Mouse (Mus musculus): Measurements from ENCODE around the gene Gm20388. TPM values are rescaled to one million over a fixed set of nuclear protein-coding genes. Genes with fewer than 3 reads are reported as not detected.

Gm20388 gene
- polyA plus RNA-seq, 1 experiment from 2014 or later = not detected

DNA sequence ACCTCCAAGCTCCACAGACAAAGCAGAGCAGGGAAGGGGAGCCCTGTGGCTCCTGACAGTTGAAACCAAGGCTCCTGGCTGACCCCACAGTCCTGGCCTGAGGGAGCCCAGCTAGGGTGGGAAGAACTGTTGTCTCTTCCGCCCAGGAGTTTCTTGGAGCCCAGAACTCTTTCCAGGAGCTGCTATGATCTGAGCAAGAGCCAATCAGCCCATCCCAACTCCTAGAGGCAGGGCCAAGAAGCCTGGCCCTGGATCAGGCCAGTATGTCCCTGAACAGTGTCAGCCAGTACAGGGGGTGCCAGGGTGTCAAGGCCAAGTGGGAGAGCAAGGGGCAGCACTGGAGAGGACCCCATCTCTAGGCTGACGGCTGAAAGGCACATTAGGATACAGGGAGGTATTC is 2401.9 kb downstream of the Gm20388 start:
- Histone ChIP-seq H3K9ac (ENCODE audit: low read length) (no peak overlapping the region), H3K4me2 (no peak overlapping the region), H3K4me1 (ENCODE audit: control insufficient read depth, insufficient read depth, low read length) (no peaks in the 10 kb centered on the region; the same call in 1 of the 2 replicates), H3K27ac (ENCODE audit: low read depth, low read length) (no peak overlapping the region), H3K9me3 (ENCODE audit: control insufficient read depth, low read length) (no peaks in the 10 kb centered on the region), H3K36me3 (ENCODE audit: control insufficient read depth, insufficient read depth, low read length) (no peaks in the 10 kb centered on the region), H3K27me3 (ENCODE audit: control insufficient read depth, insufficient read depth, low read length) (no peaks in the 10 kb centered on the region), H3K4me3 (ENCODE audit: low read depth, low read length) (no peak overlapping the region)
- DNase-seq (ENCODE audit: low spot score, missing footprints) (no peak), ATAC-seq (ENCODE audit: low FRiP score) (no peak)
- 73% methylated on average over 2 of the region's 2 CpGs for WGBS

DNA sequence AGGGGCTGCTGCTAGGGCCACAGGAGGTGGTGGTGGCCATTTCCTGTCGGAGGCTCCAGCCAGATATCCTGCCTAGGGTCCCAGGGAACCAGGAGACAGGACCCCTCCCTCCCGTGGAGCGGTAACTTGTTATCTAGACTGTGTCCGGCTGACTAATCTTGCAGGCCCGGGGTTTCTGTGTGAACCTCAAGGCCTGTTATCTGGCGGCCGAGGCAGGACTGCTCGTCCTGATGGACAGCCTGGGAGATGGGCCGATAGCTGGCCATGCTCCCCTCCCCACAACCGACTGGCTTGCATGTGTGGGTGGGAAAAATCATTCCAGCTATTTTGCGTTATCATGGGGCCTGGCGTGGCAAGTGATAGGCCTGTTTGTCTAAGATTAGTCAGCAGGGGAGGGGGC is 2402.7 kb downstream of the Gm20388 start:
- ATAC-seq (ENCODE audit: low FRiP score) (no peak), DNase-seq (ENCODE audit: low spot score, missing footprints) (no peak)
- Histone ChIP-seq H3K27me3 (ENCODE audit: control insufficient read depth, insufficient read depth, low read length) (no peaks in the 10 kb centered on the region), H3K27ac (ENCODE audit: low read depth, low read length) (no peak overlapping the region), H3K9me3 (ENCODE audit: control insufficient read depth, low read length) (no peaks in the 10 kb centered on the region), H3K4me1 (ENCODE audit: control insufficient read depth, insufficient read depth, low read length) (peaks cover 3% of the 10 kb centered on the region; the same call in 1 of the 2 replicates), H3K9ac (ENCODE audit: low read length) (no peak overlapping the region), H3K36me3 (ENCODE audit: control insufficient read depth, insufficient read depth, low read length) (no peaks in the 10 kb centered on the region), H3K4me2 (no peak overlapping the region), H3K4me3 (ENCODE audit: low read depth, low read length) (no peak overlapping the region)
- 69% methylated on average over 12 of the region's 12 CpGs for WGBS

DNA sequence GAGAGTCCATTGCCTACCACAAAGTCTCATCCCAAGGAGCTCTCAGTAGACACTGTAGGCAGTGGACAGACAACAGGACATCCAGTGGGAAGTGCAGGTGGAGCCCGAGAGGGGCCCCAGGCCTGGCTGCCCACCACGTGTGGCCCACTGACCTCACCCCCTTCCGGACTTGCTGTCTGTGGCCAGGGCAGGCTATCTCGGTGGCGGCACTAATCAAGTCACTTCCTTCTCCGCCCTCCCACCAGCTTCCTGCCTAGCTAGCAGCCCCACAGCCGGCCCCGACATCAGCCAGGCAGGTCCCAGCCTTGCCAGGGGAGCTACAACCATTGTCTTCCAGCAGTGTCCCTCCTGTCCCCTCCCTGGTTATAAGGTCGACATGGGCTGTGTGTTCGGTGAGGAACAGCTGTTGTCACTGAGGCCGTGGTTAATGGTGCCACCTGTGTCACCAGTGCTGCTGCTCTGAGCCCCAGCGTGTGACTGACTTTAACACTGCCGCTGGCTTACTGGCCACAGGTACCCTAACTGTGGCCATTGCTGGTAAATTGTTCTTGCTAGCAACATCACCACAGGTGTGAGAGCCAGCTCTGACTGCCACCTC is 2404.4 kb downstream of the Gm20388 start:
- Histone ChIP-seq H3K4me2 (no peak overlapping the region), H3K9ac (ENCODE audit: low read length) (no peak overlapping the region), H3K4me1 (ENCODE audit: control insufficient read depth, insufficient read depth, low read length) (peaks cover 3% of the 10 kb centered on the region; the same call in 1 of the 2 replicates), H3K27me3 (ENCODE audit: control insufficient read depth, insufficient read depth, low read length) (no peaks in the 10 kb centered on the region), H3K27ac (ENCODE audit: low read depth, low read length) (no peak overlapping the region), H3K9me3 (ENCODE audit: control insufficient read depth, low read length) (no peaks in the 10 kb centered on the region), H3K36me3 (ENCODE audit: control insufficient read depth, insufficient read depth, low read length) (no peaks in the 10 kb centered on the region), H3K4me3 (ENCODE audit: low read depth, low read length) (no peak overlapping the region)
- 70% methylated on average over 13 of the region's 13 CpGs for WGBS
- no peak for ATAC-seq (ENCODE audit: low FRiP score)
- no peak for DNase-seq (ENCODE audit: low spot score, missing footprints)

DNA sequence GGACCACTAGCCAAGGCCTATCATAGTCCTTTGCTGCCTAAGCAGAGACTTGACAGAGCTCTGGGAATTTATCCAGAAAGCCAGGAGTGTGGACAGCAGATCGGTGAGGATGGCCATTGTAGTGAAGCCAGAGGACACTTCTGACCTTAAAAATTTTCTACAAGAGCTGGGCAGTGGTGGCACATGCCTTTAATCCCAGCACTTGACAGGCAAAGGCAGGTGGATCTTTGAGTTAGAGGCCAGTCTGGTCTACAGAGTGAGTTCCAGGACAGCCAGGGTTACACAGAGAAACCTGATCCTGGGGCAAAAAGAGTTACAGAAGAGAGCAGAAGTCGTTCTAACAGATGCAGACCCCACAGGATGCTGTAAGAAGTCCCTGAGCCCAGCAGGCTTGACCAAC is 2405.8 kb downstream of the Gm20388 start:
- Histone ChIP-seq H3K36me3 (ENCODE audit: control insufficient read depth, insufficient read depth, low read length) (no peaks in the 10 kb centered on the region), H3K4me1 (ENCODE audit: control insufficient read depth, insufficient read depth, low read length) (peaks cover 3% of the 10 kb centered on the region; the same call in 1 of the 2 replicates), H3K9me3 (ENCODE audit: control insufficient read depth, low read length) (no peaks in the 10 kb centered on the region), H3K27me3 (ENCODE audit: control insufficient read depth, insufficient read depth, low read length) (no peaks in the 10 kb centered on the region), H3K4me3 (ENCODE audit: low read depth, low read length) (no peak overlapping the region), H3K9ac (ENCODE audit: low read length) (no peak overlapping the region), H3K27ac (ENCODE audit: low read depth, low read length) (no peak overlapping the region), H3K4me2 (no peak overlapping the region)
- WGBS = 67% methylated on average over 2 of the region's 2 CpGs
- no peak for DNase-seq (ENCODE audit: low spot score, missing footprints)
- no peak for ATAC-seq (ENCODE audit: low FRiP score)

DNA sequence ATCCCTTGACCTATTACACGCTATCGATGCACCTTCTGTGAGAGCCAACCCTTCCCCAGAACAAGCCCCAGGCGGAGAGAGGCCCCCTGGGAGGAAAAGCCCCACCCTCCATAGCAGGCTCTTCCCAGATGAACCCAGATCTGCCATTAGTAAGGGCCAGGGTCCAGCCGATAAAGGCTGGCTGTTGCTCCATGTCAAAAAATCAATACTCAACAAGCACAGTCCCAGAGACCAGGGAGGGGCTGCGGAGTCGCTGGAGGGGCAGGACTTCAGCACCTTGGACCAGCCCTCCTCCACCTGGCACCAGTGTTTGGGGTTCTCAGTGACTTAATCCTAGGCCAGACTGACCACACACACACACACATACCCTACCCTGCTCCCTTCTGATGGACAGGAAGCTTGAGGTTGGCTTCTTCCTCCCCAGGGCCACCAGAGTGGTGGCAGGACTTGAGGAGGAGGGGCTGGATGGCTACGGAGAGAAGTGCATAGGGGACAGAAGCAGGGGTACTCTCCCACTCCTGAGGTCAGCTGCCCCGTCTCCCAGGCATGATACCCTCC is 2407.4 kb downstream of the Gm20388 start:
- H3K27me3 ChIP-seq (ENCODE audit: control insufficient read depth, insufficient read depth, low read length) = no peaks in the 10 kb centered on the region
- 51% methylated on average over 8 of the region's 8 CpGs for WGBS

DNA sequence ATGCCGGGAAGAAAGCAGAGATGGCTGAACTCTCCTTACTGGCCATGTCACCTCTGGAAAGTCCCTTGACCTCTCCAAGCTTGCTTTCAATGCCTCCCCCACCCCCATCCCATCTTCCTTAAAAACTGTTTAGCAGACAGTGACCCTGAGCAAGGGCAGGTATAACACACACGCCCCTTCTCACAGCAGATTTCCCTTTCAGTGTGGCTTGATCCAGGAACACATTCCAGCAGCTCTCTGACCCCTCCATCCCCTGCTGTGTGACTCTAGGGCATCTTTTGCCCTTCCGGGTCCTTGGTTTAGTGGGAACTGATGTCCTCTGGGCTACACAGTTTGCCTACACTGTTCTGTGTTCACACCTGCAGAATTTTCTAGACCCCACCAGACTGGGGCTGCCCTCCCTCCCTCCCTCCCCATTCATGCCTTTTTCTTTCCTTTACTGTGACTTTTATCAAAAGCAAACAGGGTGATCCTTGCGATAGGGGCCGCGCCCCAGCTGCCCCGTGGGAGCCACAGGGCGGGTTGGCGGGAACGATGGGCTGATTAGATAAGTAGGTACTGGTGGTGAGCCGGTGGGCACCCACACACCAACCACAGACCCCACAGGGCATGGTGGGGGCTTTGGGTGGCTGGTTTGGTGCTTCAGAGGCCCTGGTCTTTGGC is 2408.5 kb downstream of the Gm20388 start:
- Histone ChIP-seq H3K9me3 (ENCODE audit: control insufficient read depth, low read length) (no peaks in the 10 kb centered on the region), H3K27me3 (ENCODE audit: control insufficient read depth, insufficient read depth, low read length) (no peaks in the 10 kb centered on the region), H3K4me3 (ENCODE audit: low read depth, low read length) (no peak overlapping the region), H3K9ac (ENCODE audit: low read length) (no peak overlapping the region), H3K4me1 (ENCODE audit: control insufficient read depth, insufficient read depth, low read length) (peaks cover 12% of the 10 kb centered on the region), H3K4me2 (no peak overlapping the region), H3K27ac (ENCODE audit: low read depth, low read length) (no peak overlapping the region), H3K36me3 (ENCODE audit: control insufficient read depth, insufficient read depth, low read length) (no peaks in the 10 kb centered on the region)
- no peak for ATAC-seq (ENCODE audit: low FRiP score)
- WGBS = 75% methylated on average over 11 of the region's 11 CpGs
- DNase-seq (ENCODE audit: low spot score, missing footprints) = no peak

More for the DNA sequence above, 2407.4 kb downstream of the Gm20388 start:
- Histone ChIP-seq H3K9ac (ENCODE audit: low read length) (no peak overlapping the region), H3K9me3 (ENCODE audit: control insufficient read depth, low read length) (no peaks in the 10 kb centered on the region), H3K4me2 (no peak overlapping the region), H3K27ac (ENCODE audit: low read depth, low read length) (no peak overlapping the region), H3K4me1 (ENCODE audit: control insufficient read depth, insufficient read depth, low read length) (peaks cover 3% of the 10 kb centered on the region; the same call in 1 of the 2 replicates), H3K4me3 (ENCODE audit: low read depth, low read length) (no peak overlapping the region), H3K36me3 (ENCODE audit: control insufficient read depth, insufficient read depth, low read length) (no peaks in the 10 kb centered on the region)
- no peak for DNase-seq (ENCODE audit: low spot score, missing footprints)
- ATAC-seq (ENCODE audit: low FRiP score) = no peak

DNA sequence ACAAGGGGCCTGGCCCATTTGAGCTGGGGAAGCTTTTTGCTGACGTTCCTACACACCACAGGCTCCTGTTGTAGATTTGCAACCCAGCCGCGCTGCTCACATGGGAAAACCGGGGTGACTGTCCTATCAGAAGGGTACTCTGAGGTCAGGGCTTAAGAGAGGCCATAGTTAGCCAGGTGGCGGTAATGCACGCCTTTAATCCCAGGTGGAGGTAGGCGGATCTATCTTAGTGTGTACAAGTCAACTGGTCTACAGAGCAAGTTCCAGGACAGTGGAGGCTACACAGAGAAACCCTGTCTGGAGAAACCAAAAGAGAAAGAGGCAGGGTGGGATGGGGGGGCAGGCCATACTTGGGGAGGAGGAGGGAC is 2409.1 kb downstream of the Gm20388 start:
- Histone ChIP-seq H3K27ac (ENCODE audit: low read depth, low read length) (no peak overlapping the region), H3K36me3 (ENCODE audit: control insufficient read depth, insufficient read depth, low read length) (no peaks in the 10 kb centered on the region), H3K4me2 (no peak overlapping the region), H3K4me1 (ENCODE audit: control insufficient read depth, insufficient read depth, low read length) (peaks cover 14% of the 10 kb centered on the region), H3K4me3 (ENCODE audit: low read depth, low read length) (no peak overlapping the region), H3K9ac (ENCODE audit: low read length) (no peak overlapping the region), H3K9me3 (ENCODE audit: control insufficient read depth, low read length) (no peaks in the 10 kb centered on the region), H3K27me3 (ENCODE audit: control insufficient read depth, insufficient read depth, low read length) (no peaks in the 10 kb centered on the region)
- WGBS = 76% methylated on average over 7 of the region's 7 CpGs
- DNase-seq (ENCODE audit: low spot score, missing footprints) = no peak
- ATAC-seq (ENCODE audit: low FRiP score) = no peak

DNA sequence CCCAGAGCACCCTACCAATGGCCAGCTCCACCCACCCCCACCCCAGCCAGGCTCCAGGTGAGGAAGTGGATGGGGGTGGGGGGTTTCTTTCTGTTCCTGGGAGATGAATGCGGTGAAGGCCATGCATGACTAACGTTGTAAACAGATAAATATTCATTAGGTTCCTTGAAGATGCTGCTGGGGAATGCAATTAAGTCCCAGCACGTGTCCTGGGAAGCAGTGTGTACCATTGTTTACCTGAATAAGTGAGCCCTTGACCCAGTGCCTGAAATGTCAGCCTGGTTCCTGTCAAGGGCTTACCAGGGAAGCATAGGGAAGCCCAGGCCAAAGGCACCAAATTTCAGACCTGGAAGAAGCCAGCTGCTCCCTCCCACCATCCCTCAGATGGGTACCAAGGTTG is 2409.9 kb downstream of the Gm20388 start:
- DNase-seq (ENCODE audit: low spot score, missing footprints) (no peak), ATAC-seq (ENCODE audit: low FRiP score) (no peak)
- Histone ChIP-seq H3K9ac (ENCODE audit: low read length) (no peak overlapping the region), H3K4me1 (ENCODE audit: control insufficient read depth, insufficient read depth, low read length) (peaks cover 14% of the 10 kb centered on the region), H3K4me3 (ENCODE audit: low read depth, low read length) (no peak overlapping the region), H3K36me3 (ENCODE audit: control insufficient read depth, insufficient read depth, low read length) (no peaks in the 10 kb centered on the region), H3K27ac (ENCODE audit: low read depth, low read length) (no peak overlapping the region), H3K27me3 (ENCODE audit: control insufficient read depth, insufficient read depth, low read length) (peaks cover 3% of the 10 kb centered on the region; the same call in 1 of the 2 replicates), H3K9me3 (ENCODE audit: control insufficient read depth, low read length) (no peaks in the 10 kb centered on the region), H3K4me2 (no peak overlapping the region)
- WGBS = 12% methylated on average over 3 of the region's 3 CpGs

DNA sequence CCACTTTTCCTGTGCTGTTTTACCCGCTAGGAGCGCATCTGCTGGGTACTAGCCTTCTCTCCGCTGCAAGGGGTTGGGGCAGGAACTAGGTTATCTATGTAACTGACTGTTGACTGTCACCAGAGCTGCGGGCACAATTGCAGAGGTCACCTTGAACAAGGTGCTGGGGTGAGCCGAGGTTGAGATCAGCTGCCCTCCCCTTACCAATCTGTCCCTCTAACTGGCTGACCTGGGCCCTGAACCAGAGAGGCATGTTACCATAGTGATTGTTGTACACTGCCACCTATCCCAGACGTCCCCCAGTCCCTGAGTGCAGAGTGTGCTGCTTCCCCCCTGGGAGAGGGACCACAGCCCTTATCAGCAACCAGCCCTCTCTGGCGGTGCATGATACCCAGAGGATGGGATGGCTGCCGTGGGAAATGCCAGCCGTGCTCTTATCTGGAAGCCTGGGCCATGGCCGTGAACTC is 2410.8 kb downstream of the Gm20388 start:
- H3K9ac ChIP-seq (ENCODE audit: low read length) = no peak overlapping the region
- DNase-seq (ENCODE audit: low spot score, missing footprints) (no peak), ATAC-seq (ENCODE audit: low FRiP score) (no peak)
- peaks cover 3% of the 10 kb centered on the region; the same call in 1 of the 2 replicates for H3K27me3 ChIP-seq (ENCODE audit: control insufficient read depth, insufficient read depth, low read length)
- H3K4me3 ChIP-seq (ENCODE audit: low read depth, low read length) = no peak overlapping the region
- no peaks in the 10 kb centered on the region for H3K36me3 ChIP-seq (ENCODE audit: control insufficient read depth, insufficient read depth, low read length)
- H3K9me3 ChIP-seq (ENCODE audit: control insufficient read depth, low read length) = no peaks in the 10 kb centered on the region
- no peak overlapping the region for H3K27ac ChIP-seq (ENCODE audit: low read depth, low read length)
- 67% methylated on average over 10 of the region's 10 CpGs for WGBS
- H3K4me2 ChIP-seq = no peak overlapping the region
- H3K4me1 ChIP-seq (ENCODE audit: control insufficient read depth, insufficient read depth, low read length) = peaks cover 19% of the 10 kb centered on the region

Data from midbrain, embryonic 11.5 days (tissue).